Mouse (Mus musculus) thymus, adult 18-20 months (tissue): ENCODE measurements around the gene Gabra5.

Experiments used
- DNase-seq, 2 experiments: peaks; one replicate each; pipeline ENCODE4 v3.0.0; 2022; ENCODE audit warnings: mixed read lengths in 2 of 2

Gabra5 gene

GRCm38 (mm10) chr7:57509681-57510141 lies at the start of gene Gabra5:
Gabra5 (minus strand) TSS chr7:57510059.
- no peak for DNase-seq

DNA sequence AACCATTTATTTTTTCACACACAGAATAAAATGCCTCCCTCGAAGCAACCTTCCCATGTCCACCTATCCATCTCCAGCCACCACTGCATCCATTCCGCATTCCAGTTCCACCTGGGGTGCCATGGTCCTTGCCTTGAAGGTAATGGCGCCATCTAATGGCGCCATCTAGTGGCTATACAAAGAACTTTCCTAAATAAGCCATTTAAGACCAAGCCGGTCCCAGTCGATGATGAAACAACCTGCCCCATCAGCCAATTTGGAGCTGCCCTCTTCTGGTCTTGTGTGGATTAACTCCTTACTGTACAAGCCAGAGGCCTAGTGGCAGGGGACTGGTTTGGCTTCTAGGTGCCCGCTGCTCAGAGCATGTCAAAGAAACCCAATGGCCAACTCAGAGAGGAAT lies 28.7 kb upstream of the Gabra5 start:
- DNase-seq: no peak

GRCm38 (mm10) chr7:57532676-57533075 lies 22.8 kb upstream of the Gabra5 start:
- no peak for DNase-seq

DNA sequence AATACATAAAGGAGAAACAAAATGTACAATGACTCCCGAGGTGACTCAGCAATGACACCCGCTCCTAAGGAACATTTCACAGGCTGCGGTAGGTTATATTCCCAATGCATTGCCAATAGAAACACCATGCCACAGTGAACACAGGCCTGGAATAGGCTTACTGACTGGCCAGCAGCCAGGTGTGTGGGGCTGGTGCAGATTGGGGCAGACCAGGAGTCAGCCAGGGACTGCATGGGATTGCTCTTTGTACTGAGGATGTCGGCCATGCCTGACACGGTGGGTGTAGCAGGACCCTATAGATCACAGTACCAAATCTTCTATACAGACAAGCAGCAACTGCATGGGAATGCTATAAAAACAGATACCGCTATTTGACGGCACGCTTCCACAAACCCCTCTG lies 20.1 kb upstream of the Gabra5 start:
- no peak for DNase-seq

GRCm38 (mm10) chr7:57529451-57529850 lies 19.6 kb upstream of the Gabra5 start:
- DNase-seq: no peak

- no peak for DNase-seq
These were observed 3.1 kb upstream of the Gabra5 start for GRCm38 (mm10) chr7:57512955-57513354.

GRCm38 (mm10) chr7:57508860-57509632 lies 813 bp downstream of the Gabra5 start:
- DNase-seq: no peak

DNA sequence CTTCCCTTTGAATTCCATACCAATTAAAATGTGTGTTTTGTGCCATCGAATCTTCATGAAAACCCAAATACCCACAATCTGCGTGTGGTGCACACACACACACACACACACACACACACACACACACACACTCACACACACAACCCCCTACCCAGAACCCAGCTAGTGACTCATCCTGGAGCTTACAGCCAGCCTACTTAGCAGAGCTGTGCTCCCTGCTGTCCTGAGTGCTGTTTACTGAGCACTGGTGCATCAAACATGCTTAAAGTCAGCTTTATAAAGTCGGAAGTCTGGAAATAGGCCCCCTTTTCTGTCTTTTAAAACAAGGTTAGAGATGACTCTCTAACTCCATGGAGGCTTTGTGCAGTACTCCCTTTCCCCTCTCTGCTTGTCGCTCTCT lies 7.0 kb downstream of the Gabra5 start:
- no peak for DNase-seq

DNA sequence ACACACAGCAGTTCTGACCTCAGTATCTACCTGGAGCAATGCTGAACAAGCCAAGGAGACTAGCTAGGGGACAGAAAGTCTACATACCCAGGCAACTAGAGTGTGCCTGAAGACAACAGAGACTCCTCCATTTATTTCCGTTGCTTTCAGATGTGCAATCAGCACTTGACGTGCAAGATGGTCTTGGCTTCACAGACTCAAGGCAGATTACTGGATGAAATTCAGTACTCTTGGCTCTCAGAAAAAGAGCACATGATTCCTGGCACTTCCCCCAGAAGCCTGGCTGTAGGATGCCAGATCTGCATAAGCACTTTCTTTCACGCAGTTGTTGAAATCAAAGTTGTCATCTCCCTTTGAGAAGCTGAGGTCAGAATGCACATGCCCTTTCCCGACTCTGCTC lies 18.1 kb downstream of the Gabra5 start:
- DNase-seq: no peak

DNA sequence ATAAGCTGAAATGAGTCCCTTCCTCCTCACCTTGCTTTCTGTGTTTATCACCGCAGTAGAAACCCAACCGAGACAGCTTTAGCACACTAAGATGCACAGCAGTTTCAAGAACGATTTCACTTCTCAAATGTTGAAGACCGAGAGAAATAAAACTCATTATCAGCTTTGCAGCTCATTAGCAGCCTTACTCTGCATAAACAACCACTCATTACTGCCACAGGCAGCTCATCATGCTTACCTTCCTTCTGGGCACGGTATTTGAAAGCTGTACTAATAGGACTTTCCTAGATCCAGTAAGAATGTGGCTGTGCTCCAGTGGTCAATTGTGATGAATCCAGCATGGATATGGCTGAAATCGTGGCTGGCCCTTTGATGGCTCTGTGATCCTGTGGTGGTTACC lies 23.0 kb downstream of the Gabra5 start:
- no peak for DNase-seq

DNA sequence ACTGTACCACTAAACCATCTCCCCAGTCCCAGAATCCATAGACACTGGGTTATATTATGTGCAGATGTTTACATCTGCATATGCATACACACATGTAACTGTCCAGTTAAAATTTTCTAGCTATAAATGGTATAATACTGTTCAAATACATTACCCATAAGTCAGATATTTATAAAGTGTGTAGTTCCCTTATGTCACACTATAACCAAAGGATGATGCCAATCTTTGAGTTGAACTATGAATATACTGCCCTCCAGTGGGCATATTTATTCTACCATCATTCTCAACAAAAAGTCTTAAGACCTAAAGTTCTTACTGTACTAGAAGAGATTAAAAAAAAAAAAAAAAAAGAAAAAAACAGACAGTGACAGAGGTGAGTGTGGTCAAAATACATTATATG lies 27.0 kb downstream of the Gabra5 start:
- no peak for DNase-seq

GRCm38 (mm10) chr7:57473811-57474525 lies 35.9 kb downstream of the Gabra5 start:
- no peak for DNase-seq

- DNase-seq: no peak
These were observed 38.5 kb downstream of the Gabra5 start for GRCm38 (mm10) chr7:57471316-57471715.

- no peak for DNase-seq
These were observed 49.5 kb downstream of the Gabra5 start for GRCm38 (mm10) chr7:57460354-57460753.

DNA sequence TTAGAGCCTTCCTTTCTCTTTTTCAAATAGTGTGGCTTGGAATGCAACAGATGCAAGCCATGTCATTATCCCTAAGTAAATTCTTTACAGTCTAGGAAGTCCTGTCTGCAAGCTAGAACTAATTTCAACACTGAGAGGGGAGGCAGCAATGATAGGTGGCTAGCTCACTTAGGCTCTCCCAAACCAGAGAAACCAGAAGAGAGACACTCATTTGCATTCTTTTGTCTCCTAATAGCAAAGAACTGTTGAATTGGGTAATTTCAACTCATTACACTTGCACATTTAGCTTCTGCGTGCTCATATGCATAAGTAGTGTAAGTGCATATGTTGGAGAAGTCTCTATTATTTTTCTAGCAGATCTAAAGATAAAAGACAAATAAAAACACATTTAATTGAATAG lies 61.6 kb downstream of the Gabra5 start:
- DNase-seq: no peak

DNA sequence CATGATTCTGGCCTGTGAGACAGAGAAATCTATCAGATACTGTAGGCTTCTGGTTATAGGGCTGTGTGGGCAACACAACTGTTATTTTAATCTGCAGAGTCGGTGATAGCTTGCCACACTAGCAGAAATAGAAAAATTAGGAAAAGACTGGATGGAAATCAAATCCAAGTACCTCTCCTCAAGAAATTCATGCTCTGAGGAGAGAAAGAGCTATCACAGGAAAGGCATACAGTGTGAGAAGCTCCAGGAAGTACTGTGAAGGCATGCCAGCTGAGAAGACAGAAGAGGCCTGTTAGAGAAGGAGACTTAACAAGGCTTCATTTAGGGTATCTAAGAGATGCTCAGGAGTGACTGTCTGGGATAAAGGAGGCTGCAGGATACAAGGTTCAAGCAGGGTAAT lies 87.2 kb downstream of the Gabra5 start:
- DNase-seq: no peak

- DNase-seq: no peak
These were observed 88.8 kb downstream of the Gabra5 start for GRCm38 (mm10) chr7:57421044-57421443.

DNA sequence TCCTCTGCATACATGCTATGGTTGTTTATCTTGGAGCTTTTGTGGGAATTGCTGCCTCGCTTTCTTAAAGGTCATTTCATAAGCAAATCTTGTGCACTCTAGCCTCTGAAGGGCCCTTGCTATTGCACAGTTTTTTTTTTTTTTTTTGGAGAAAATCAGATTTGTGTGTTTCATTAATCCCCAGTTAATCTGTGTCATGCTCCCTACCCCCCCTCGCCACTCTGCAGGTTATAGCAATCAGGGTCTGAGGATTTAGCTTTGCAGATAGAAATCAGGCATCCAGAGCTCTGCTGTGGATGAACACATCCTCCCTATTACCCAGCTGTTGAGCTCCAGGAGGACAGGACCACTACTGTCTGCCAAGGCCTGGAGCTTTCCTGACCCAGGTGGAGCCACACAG lies 90.5 kb downstream of the Gabra5 start, which contains the start of gene Gabrb3:
TSS of gene Gabrb3 (plus strand) at position 301 of the 400 bp plus-strand sequence.
- no peak for DNase-seq

GRCm38 (mm10) chr7:57412896-57413295 lies 97.0 kb downstream of the Gabra5 start:
- DNase-seq: no peak

GRCm38 (mm10) chr7:57411163-57411562 lies 98.7 kb downstream of the Gabra5 start:
- no peak for DNase-seq

- DNase-seq: no peak
These were observed 116.3 kb downstream of the Gabra5 start for GRCm38 (mm10) chr7:57393551-57393950.

GRCm38 (mm10) chr7:57390046-57390445 lies 119.8 kb downstream of the Gabra5 start:
- DNase-seq: no peak

DNA sequence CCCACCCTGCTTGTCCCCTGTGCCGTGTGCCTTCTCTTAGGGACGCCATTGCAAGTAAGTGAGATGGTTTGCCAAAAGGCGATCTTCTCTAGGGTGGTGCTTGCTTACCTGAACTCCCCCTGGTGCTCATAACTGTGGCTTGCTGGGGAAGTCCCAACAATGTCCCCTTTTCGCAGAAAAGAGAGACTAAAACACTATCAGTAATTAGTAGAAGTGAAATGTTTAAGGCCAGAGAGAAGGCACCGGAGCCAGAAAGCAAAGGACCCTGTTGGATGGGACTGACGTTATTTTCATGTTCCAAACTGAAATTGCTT lies 122.6 kb downstream of the Gabra5 start:
- DNase-seq: no peak
